Comparison of ENCODE assay signal across 13 mouse cellular contexts in genomic region chr16:46033896-46034295, GRCm38 (mm10).
"Had no signal": no experiment of that assay in that cellular context is flagged by ENCODE, and none has a peak within 500 bp of the region (broad histone marks: within the 10 kb centered on the region; RNA-seq: fewer than 3 reads in every experiment).

No protein-coding gene starts in this region.

- DNase-seq: kidney, postnatal 25 days; layer of hippocampus, adult 9-11 months; liver, embryonic 13.5 days; lung, adult 2 months; lung, postnatal 14 days; lung, postnatal 4 days; midbrain, embryonic 14.5 days; thymus, postnatal 36 days had no signal

- H3K4me3 ChIP-seq: layer of hippocampus, adult 2 months; limb, embryonic 10.5 days; limb, embryonic 13.5 days; liver, embryonic 13.5 days had no signal

- H3K27ac ChIP-seq: kidney, postnatal 0 days; layer of hippocampus, adult 2 months; limb, embryonic 10.5 days; limb, embryonic 13.5 days; liver, embryonic 13.5 days; stomach, postnatal 0 days had no signal
